Mouse (Mus musculus) erythroblast, embryonic 14.5 days (primary cell): ENCODE data around the gene Fgf14. TPM values are rescaled to one million over a fixed set of nuclear protein-coding genes. Genes with fewer than 3 reads are reported as not detected.

Experiments
- H3K27me3 ChIP-seq: 2 replicates; pipeline ENCODE4 v1.6.1; 2012; ENCODE audit warnings: inconsistent platforms; ENCODE audit not compliant: control insufficient read depth
- H3K36me3 ChIP-seq: 2 replicates; pipeline ENCODE4 v1.6.1; 2012; ENCODE audit warnings: mild to moderate bottlenecking, inconsistent platforms; ENCODE audit not compliant: control insufficient read depth
- H3K4me1 ChIP-seq: 2 replicates; pipeline ENCODE4 v1.6.1; 2012; ENCODE audit warnings: inconsistent platforms; ENCODE audit not compliant: control insufficient read depth
- H3K4me3 ChIP-seq: replicated peaks from 2 replicates; pipeline ENCODE3; 2012; ENCODE audit warnings: moderate library complexity, mild to moderate bottlenecking, inconsistent platforms
- H3K9me3 ChIP-seq: 2 replicates; pipeline ENCODE4 v1.6.1; 2012; ENCODE audit warnings: low read length, inconsistent platforms, mixed read lengths; ENCODE audit not compliant: control insufficient read depth
- GATA1 ChIP-seq: IDR thresholded peaks from 2 replicates; pipeline ENCODE4 v1.6.1; 2012; ENCODE audit warnings: low read length, inconsistent platforms, mixed read lengths
- TAL1 ChIP-seq: IDR thresholded peaks from 3 replicates; pipeline ENCODE4 v1.6.1; 2012; ENCODE audit warnings: low read length, inconsistent platforms, mixed read lengths
- polyA plus RNA-seq: library from polyadenylated mRNA; stranded (reverse); fragments of >175 nt; gene quantifications from 2 replicates; pipeline ENCODE4 v1.2.3, GENCODE M21; 2012

Fgf14 gene
- polyA plus RNA-seq, 1 experiment, result not detected

DNA sequence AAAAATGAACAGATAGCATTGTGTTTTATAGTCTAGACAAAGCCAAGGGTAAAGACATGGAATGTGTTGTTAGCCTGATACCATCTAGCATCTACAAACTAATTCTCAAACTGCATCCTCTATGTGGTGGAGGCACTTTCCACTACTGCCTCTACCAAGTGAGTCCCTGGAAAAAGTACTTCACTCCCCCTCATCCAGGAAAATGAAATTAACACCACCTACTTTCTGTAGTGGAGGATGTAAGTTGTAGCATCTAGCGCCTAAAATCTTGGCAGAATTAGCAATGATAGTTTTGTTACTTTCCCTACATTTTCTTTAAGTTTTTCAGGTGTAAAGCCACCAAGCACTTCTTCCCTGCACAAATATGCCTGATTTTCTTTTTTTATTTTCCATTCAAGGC lies 496.7 kb downstream of the Fgf14 start:
- H3K27me3 ChIP-seq, result no peaks in the 10 kb centered on the region
- no peak overlapping the region for H3K4me3 ChIP-seq
- no peaks in the 10 kb centered on the region for H3K9me3 ChIP-seq
- no peaks in the 10 kb centered on the region for H3K4me1 ChIP-seq
- H3K36me3 ChIP-seq, result no peaks in the 10 kb centered on the region
- TF ChIP-seq TAL1 (no peak), GATA1 (no peak)

GRCm38 (mm10) chr14:124174111-124174510 lies 502.8 kb downstream of the Fgf14 start:
- Histone ChIP-seq H3K4me3 (no peak overlapping the region), H3K27me3 (no peaks in the 10 kb centered on the region), H3K9me3 (no peaks in the 10 kb centered on the region), H3K4me1 (no peaks in the 10 kb centered on the region), H3K36me3 (no peaks in the 10 kb centered on the region)
- TF ChIP-seq GATA1, result no peak
- no peak for TF ChIP-seq TAL1

DNA sequence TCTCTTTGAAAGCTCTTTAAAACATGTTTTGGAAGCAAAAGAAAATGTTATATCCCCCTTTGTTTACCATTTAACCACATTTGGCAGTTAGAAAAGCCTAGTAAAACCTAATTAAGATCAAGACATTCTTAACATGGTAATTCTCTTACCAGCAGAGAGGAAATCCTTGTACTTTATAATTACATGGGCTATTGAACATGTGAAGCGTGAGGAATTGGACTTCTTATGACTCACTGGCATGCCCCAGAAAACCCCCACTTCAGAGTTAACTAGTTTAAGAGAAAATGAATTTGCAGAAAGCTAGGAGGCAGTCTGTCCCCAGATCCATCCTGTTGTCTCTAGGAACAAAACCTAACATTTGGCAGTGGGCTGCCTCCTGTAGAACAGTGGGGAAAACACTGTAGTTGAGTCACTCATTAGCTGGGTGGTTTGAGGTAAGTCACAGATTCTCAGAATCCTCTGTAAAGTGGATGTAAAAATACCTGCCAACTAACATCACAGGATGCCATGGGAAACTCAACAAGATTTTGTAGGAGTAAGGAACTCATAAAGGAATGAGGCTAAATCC lies 513.2 kb downstream of the Fgf14 start:
- no peaks in the 10 kb centered on the region for H3K4me1 ChIP-seq
- H3K36me3 ChIP-seq, result no peaks in the 10 kb centered on the region
- no peak overlapping the region for H3K4me3 ChIP-seq
- H3K27me3 ChIP-seq, result no peaks in the 10 kb centered on the region
- TF ChIP-seq GATA1, result no peak
- no peak for TF ChIP-seq TAL1
- H3K9me3 ChIP-seq, result 0 out of 2 replicates have a peak, but pooled peaks cover 2% of the 10 kb centered on the region

DNA sequence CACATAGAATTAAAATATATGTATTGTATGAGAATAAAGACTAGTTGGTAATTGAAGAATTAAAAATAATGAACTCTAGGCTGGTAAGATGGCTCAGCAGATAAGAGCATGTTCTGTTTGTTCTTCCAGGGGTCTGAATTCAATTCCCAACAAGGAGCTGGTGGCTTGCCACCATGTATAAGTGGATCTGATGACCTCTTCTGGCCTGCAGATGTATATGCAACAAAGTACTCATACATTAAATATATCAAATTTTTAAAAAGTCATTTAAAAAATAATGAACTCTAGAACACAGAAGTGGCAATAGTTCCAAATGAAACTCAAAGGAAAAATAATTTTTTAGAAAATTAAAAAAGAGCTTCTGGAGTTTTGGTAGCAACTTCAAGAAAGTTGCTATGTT lies 529.5 kb downstream of the Fgf14 start:
- Histone ChIP-seq H3K36me3 (no peaks in the 10 kb centered on the region), H3K4me3 (no peak overlapping the region), H3K4me1 (no peaks in the 10 kb centered on the region), H3K9me3 (no peaks in the 10 kb centered on the region), H3K27me3 (no peaks in the 10 kb centered on the region)
- no peak for TF ChIP-seq TAL1
- no peak for TF ChIP-seq GATA1

- no peak for TF ChIP-seq GATA1
- TF ChIP-seq TAL1, result no peak
- no peaks in the 10 kb centered on the region for H3K4me1 ChIP-seq
- H3K36me3 ChIP-seq, result no peaks in the 10 kb centered on the region
- H3K27me3 ChIP-seq, result no peaks in the 10 kb centered on the region
- no peaks in the 10 kb centered on the region for H3K9me3 ChIP-seq
- no peak overlapping the region for H3K4me3 ChIP-seq
Observed at GRCm38 (mm10) chr14:124107205-124107873, 569.6 kb downstream of the Fgf14 start.

DNA sequence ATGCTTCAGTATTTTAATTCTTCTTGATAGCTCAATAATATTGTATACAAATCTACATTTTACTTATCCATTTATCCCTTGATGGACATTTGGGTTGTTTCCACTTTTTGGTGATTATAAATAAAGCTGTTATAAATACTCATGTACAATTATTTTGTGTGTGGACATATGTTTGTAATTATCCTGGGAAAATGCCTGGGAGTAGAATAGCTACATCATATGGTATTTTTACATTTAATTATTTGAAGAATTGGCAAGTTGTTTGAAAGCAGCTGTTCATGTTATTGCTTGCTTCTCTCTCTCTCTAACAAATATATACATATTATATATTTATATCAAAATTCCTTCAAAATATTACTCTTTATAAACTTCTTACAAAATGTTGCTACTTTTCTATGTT lies 593.8 kb downstream of the Fgf14 start:
- Histone ChIP-seq H3K27me3 (no peaks in the 10 kb centered on the region), H3K9me3 (no peaks in the 10 kb centered on the region), H3K36me3 (no peaks in the 10 kb centered on the region), H3K4me3 (no peak overlapping the region), H3K4me1 (no peaks in the 10 kb centered on the region)
- no peak for TF ChIP-seq TAL1
- TF ChIP-seq GATA1, result no peak

DNA sequence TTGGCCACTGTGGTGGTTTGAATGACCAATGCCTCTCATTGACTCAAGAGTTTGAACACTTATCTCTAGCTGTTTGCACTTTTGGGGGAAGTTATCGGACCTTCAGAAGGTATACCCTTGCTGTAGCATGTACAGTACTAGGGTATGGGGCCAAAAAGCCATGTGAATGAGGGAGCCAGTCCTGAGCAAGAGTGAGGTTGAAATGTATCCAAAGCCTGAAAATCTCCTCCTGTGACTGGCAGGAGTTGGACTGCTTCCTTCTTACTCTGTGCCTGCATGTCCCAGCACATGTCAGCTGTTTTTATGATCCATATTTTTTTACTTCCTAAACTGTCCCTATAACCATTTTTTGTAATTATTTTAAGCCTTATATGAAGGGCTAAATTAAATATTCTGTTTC lies 632.9 kb downstream of the Fgf14 start:
- Histone ChIP-seq H3K9me3 (no peaks in the 10 kb centered on the region; the same call in 1 of the 2 replicates), H3K4me3 (no peak overlapping the region), H3K36me3 (no peaks in the 10 kb centered on the region), H3K4me1 (no peaks in the 10 kb centered on the region), H3K27me3 (no peaks in the 10 kb centered on the region)
- no peak for TF ChIP-seq GATA1
- no peak for TF ChIP-seq TAL1

DNA sequence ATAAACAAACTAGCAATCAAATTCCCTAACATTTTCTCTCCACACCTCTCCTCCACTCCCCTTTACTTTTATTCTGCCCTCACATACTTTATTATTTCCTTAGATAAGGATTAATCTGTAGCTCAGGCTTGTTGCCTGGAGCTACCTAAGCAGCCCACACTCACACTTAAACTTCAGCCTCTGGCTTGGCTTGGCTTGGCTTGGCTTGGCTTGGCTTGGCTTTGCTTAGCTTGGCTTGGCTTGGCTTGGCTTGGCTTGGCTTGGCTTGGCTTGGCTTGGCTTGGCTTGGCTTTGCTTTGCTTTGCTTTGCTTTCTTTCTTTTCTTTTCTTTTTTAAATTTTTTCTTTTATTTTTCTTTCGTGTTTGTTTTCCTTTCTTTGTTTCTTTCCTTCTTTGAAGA lies 636.3 kb downstream of the Fgf14 start:
- Histone ChIP-seq H3K9me3 (no peaks in the 10 kb centered on the region; the same call in 1 of the 2 replicates), H3K4me1 (no peaks in the 10 kb centered on the region), H3K4me3 (no peak overlapping the region), H3K36me3 (no peaks in the 10 kb centered on the region), H3K27me3 (no peaks in the 10 kb centered on the region)
- TF ChIP-seq GATA1, result no peak
- TF ChIP-seq TAL1, result no peak

GRCm38 (mm10) chr14:124037434-124037833 lies 639.5 kb downstream of the Fgf14 start:
- Histone ChIP-seq H3K27me3 (no peaks in the 10 kb centered on the region), H3K4me3 (no peak overlapping the region), H3K36me3 (no peaks in the 10 kb centered on the region), H3K4me1 (no peaks in the 10 kb centered on the region), H3K9me3 (no peaks in the 10 kb centered on the region; the same call in 1 of the 2 replicates)
- no peak for TF ChIP-seq TAL1
- TF ChIP-seq GATA1, result no peak
